Mouse (Mus musculus): ENCODE measurements around the gene Commd7.

GRCm38 (mm10) chr2:153580458-153580985 is 52.1 kb downstream of the Commd7 start:
- TF ChIP-seq E2F4 (IDR thresholded peaks at IDR 0.05; ENCODE audit: insufficient read depth) = no peak
- TF ChIP-seq POLR2A (IDR thresholded peaks at IDR 0.05; ENCODE audit: insufficient read length, low read depth) = no peak
- no peak for TF ChIP-seq MAX (IDR thresholded peaks at IDR 0.05; ENCODE audit: low read depth)
- no peak for TF ChIP-seq USF1 (IDR thresholded peaks at IDR 0.05; ENCODE audit: low read depth)
- TF ChIP-seq MYOD1 (IDR thresholded peaks at IDR 0.05; ENCODE audit: control insufficient read depth in 1 of 3, insufficient read length in 2 of 3, low read depth in 2 of 3) = no peak
- no peak for TF ChIP-seq TCF12 (IDR thresholded peaks at IDR 0.05; ENCODE audit: insufficient read depth, poor library complexity, severe bottlenecking)
- TF ChIP-seq CEBPB (IDR thresholded peaks at IDR 0.05; ENCODE audit: insufficient read depth, poor library complexity, severe bottlenecking) = no peak
- TF ChIP-seq TCF3 (IDR thresholded peaks at IDR 0.05; ENCODE audit: insufficient read length, low read depth) = no peak

All from myocyte (in vitro differentiated cells).